Mouse (Mus musculus) E14TG2a.4 (cell line): ENCODE results near the gene Selenop.

ENCODE experiments used
- CTCF ChIP-seq: conservative IDR thresholded peaks from 2 replicates; pipeline ENCODE4 v1.5.1; 2014; ENCODE audit warnings: low read length
- NANOG ChIP-seq: IDR thresholded peaks from 2 replicates; pipeline ENCODE4 v1.6.1; 2014; ENCODE audit warnings: borderline replicate concordance, low read length, mixed read lengths

DNA sequence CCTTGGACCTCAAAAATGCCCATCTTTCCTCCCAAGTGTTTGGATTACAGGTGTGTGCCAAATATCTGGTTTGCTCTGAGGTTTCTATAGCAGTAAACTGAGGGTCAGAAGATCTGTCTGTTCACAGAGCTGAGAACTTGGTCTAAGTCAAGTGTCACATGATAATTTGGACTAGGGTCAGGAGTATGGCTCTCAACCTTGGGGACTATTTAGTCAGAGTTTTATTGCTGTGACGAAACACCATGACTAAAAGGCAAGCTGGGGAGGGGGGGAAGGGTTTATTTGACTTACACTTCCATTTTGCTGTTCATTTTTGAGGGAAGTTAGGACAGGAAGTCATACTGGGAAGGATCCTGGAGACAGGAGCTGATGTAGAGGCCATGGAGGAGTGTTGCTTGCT, 9.3 kb upstream of the Selenop start:
- no peak for TF ChIP-seq NANOG
- no peak for TF ChIP-seq CTCF
